Mouse (Mus musculus) urinary bladder, postnatal 4 days (tissue): Measurements from ENCODE around the gene Mmp23.
"Not testable (repeated sequence)": the region's sequence is repeated elsewhere in the genome, so short reads cannot be mapped to it uniquely, and the experiment has no call there.

Experiments
- DNase-seq, 2 experiments: peaks; one replicate each; pipeline ENCODE4 v3.0.0; 2021 to 2022; ENCODE audit warnings: low spot score in 2 of 2

Mmp23 gene

DNA sequence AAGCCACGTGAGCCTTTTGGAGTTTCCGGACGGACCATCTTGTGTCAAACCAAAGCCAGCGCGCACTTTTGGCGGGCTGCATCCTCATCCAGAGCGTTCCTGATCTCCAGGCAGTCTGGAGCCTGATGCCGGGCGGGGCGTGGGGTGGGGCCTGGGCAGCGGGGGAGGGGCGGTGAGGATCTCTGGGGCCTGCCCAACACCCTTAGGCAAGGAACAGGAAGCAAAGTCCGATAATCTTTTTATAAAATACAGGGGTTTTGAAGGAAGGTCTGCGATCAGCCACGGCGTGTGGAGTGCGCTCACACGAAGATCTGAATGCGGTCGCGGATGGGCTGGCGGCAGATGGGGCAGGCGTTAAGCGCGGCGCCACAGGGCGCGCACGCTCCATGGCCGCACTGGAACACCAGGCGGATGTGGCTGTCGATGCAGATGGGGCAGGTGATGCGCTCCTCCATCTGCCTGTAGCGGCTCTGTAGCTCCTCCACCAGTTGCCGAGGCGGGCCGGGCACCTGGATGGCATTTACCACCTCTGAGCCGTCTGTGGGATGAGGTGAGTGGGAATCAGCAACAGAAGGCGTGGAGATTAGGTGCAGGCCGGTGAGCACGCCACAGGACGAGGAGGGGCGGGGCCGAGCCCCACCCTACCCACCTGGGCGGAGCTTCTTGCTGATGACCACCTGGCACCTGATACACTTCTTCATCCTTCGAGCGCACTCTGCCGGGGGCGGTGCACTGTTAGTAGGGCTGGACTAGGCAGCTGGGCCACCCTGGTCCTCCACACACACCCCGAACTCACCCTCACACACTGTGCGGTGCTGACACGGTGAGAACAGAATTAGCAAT lies 1.5 kb upstream of the Mmp23 start:
- peak; percentile 67 to 73 for DNase-seq

DNA sequence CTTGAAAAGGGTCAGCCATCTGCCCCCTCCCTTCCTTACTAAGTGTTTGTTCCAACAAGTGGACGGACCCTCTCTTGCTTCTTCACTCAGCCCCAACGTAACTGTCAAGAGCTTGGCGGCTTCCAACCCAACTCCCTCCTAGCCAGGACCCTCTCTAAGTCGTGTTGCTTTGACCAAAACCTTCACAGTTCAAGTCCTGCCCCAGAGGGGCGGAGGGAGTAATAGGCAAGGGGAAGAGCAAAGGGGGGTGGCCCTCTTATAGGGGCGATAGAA lies 935 bp upstream of the Mmp23 start:
- no peak for DNase-seq

DNA sequence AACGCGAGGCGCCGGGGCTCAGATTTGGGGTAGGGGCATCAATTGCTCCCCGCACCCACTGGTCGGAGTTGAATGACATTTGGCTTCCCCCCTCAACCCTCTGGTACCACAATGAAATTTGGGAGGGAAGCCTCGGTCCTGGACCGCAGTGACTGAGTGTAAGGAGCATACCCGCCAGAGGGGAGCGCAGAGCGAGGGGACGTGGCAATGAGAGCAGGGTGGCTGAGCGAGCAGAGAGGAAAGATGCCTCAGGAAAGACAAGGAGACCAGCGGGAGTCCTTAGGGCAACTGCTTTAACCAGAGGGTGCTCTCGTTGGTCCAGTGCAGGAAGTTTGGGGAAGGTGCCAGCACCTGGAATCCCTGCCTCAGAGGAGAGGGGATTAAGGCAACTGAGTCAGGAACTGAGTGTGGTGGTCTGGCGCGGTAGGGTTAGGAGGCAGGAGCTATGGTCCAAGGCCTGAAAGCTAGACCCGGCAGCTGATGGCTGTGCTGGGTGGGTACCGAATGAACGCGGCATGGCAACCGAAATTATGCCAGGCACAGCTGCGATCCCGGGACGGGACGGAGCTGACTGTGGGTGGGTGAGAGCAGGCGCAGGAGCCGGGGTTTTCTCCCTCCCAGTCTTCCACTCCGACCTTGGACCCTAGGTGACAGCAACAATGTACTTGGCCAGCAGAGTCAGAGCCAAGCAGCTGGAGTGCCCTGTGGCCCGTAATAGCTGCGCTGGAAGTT lies 433 bp upstream of the Mmp23 start:
- peak in 1 of 2 experiments; percentile 66 for DNase-seq

DNA sequence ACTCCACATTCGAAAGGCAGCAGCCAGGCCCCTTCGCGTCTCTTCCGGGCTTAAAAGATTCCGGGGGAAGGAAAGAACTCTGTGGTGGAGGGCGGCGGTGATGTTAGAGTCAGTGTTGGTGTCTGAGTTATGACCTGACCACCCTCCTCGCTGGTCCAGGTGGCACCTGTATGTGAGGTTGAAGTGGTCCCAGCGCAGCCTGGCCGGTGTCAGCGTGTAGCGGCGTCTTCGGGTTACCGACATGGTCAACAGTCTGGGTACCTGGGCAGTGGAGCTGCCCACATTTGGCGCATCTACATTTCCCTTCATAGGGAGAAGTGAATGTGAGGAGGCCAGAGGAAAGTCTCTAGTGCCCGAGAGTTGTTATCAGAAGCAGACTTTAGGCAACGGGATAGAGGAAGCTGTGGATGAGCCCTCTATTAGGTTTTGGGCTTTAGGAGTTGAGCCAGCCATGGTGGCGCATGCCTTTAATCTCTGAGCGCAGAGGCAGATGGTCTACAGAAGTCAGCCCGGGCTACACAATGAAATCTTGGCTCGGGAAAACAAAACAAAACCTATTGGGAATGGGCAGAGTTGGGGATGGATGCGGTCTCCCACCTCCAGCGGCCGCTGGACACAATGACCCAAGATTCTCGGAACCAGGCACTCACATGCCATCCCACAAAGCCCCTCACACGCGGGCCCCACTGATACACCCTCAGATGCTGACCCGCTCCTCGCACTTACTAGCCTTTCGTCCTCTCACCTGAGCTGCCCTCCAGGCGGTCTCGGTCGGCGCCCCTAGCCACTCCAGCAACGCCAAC lies 700 bp downstream of the Mmp23 start:
- DNase-seq, result no peak

DNA sequence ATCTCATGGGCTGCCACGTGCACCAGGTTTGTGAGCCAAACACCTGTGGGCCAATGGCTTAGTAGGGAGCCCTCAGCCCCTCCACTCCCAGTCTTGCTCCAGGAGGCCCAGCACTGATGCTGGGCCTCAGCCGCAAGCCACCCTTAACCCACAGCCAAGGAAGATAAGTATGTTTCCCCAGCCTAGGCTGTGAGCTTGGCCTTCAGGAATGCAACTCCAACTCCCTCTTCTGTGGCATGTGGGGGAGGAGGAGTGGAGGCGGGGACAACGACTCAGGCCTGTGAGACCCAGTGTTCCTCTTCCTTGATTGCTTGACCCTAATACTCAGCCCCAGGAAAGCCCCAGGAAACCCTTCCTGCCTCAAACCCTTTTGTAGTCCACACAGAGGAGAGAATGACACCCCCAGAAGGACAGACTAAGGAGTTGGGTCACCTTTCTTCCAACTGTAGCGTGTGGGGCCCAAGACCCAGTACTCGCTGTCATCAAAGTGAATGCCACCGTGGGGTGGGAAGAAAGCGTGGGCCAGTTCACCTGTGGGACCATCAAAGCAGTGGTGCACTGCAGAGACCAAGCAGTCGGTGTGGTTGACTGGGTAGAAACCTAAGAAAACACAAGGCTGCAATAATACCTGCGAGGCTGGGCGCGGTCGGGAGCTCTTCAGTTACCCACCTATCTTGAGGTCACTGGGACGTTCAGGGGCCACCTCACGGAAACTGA lies 1.5 kb downstream of the Mmp23 start:
- DNase-seq, result peak; percentile 69 to 72

DNA sequence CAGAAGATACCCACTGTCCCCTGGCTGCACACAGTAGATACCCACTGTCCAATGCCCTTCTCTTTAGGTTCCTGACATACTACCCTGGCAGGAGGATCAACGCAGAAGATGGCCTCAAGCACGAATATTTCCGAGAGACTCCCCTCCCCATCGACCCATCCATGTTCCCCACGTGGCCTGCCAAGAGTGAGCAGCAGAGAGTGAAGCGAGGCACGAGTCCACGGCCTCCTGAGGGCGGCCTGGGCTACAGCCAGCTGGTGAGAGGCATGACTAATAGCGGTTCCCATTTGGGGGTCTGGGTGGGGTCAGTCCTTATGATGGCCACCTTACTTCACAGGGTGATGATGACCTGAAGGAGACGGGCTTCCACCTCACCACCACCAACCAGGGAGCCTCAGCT lies 3.8 kb downstream of the Mmp23 start:
- DNase-seq, result peak in 1 of 2 experiments; percentile 59

DNA sequence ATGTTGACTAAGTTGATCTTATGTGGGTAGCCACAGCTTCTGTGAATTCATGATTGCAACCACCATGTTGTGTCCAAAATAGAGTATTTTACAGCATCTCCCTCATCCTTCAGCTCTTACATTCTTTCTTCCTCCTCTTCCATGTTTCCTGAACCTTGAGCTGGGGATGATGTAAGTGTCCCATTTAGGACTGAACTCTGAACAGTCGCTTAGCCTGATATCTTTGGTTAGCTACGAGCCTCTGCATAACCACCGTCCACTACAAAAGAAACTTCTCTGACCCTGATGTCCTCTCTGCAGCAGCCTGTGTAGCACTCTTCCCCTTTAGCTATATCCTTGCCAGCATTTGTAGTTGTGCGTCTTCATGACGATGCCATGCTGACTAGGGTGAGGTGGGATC lies 7.5 kb downstream of the Mmp23 start:
- DNase-seq, result no peak

DNA sequence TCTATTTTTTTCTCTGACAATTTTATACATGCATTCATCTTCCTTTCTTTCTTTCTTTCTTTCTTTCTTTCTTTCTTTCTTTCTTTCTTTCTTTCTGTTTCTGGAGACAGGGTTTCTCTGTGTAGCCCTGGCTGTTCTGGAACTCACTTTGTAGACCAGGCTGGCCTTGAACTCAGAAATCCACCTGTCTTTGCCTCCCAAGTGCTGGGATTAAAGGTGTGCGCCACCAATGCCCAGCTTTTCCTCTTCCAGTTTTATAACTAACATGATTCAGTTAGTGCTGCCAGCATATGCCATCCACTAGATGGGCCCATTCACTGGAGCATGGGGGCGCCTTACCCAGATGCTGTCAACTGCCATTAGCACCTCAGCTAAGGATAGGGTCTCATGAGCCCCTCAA lies 7.9 kb downstream of the Mmp23 start, which contains the start of gene Gm10563:
Gm10563 (minus strand) TSS at position 101 of the 400 bp plus-strand sequence.
- not testable (repeated sequence) for DNase-seq

DNA sequence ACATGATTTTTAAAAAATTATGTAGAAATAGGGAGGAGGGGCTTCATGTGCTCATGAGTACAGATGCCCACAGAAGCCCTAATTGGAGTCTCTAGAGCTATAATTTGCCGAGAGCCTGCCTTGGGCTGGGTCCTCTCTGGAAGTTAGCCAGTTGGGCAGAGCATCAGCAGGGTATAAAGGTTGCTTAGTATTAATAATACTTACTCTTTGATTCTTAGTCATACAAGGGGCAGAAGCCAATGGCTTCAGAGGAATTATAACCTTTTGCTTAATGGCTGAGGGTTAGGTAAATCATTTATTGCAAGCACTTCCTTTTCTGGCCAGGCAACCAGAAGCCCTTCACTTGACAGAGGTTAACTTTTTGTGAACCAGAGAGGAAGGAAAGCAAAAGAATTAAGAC lies 9.7 kb downstream of the Mmp23 start:
- DNase-seq, result no peak

DNA sequence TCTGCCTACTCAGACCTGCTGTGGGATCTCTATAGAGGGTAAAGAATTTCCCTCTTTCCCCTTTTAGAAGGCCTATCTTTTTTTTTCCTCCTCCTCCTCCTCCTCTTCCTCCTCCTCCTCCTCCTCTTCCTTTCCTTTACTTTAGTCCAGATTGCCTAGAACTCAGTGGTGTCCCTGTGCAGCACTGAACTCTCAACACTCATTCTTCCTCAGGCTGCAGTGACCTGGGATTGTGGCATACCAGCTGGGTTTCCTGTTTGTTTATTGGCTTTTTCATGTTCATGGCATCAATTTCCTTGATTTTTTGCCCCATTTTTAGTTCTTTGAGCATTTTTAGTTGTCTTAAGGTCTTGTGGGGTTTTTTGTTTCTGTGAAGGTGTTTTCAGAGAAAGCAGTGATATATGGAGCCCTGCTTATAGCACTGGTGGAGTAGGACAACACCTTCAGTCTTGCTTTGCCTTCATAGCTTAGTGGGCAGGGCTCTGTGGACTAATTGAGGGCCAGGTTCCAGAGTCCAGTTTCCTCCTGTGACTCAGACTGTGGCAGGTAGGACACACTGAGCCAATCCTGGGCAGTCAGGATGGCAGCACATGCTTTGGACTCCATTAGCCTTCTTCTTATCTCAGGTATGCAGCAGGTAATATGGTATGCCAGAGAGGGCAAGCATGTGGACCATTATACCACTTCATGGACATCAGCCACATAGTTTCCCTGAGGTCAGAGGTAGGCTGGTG lies 17.3 kb downstream of the Mmp23 start:
- no peak for DNase-seq

DNA sequence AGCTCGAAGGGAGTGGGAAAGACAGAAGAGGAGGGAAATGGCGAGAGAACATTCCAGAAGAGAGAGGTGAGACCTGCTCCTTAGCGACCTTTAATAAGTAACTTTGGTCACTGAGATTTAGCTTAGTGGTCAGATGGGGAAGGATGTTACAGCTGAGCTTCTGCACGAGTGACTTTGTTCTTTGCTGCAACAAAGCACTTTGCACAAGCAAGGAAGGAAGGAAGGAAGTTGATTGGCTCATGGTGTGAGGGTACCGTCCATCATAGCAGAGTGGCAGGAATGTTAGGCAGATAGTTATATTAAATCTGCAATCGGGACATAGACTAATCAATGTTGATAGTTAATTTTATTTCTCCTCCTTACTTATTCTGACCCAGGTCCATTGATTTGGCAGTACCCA lies 22.9 kb downstream of the Mmp23 start:
- DNase-seq, result no peak

DNA sequence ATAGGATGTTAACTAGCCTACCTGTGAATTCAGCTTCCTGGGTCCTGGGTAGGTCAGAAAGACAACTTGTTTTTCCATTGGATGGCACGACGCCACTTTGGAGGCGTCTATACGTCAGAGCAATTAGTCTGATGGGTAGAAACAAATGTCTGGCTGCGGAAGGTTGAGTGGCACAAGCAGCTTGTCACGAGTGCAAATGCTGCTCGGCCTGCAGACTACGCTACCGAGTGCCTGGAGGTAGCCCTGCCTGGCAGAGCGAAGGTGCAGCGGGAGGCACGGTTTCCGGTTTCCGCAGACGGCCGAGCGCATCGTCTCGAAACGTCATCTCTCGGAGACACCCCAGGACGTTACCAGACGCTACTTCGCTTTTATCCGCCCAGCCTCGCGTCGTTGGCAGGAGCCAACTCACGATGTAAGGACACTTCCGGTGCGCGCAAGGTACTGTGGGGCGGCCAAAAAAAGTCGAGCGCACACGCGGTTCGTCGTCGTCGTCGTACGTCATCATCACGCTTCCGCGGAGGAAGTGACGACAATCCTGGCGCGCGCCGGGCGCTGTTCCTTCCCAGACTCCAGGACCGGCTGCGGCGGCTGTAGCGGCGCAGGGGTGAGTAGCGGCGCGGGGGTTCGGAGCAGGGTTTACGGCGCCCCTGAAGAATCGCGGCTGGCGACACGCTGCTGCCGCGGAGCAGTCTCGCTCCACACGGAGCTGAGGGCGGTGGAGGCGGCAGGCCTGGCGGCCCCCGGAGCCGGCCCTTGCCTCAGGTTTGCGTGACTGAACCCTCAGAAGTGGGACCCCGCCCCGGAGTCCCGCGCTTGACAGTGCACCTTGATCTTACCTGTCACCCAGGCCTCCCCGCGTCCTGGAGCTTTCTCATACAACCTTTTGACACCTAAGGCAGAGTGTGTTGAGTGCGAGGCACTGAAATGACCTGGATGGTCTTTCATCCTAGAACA lies 28.6 kb downstream of the Mmp23 start, which contains the start of gene Cdk11b:
Cdk11b (plus strand) TSS at position 517 of the 954 bp plus-strand sequence.
- DNase-seq, result peak; percentile 94 to 95

DNA sequence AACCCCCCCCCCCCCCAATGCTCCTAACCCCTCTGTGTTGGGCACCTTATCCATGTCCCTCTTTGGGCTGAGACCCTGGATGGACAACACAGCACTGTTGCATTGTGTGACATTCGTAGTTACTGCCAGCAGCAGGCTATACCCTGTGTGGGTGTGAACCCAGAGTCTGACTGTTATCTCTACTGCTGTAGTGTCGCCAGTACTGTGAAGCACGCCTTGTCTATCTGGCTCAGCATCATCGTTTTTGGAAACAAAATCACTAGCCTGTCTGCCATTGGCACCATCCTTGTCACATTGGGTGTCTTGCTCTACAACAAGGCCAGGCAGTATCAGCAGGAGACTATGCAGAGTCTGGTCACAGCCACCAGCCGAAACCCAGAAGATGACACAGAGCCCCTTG lies 34.9 kb downstream of the Mmp23 start:
- DNase-seq, result no peak

DNA sequence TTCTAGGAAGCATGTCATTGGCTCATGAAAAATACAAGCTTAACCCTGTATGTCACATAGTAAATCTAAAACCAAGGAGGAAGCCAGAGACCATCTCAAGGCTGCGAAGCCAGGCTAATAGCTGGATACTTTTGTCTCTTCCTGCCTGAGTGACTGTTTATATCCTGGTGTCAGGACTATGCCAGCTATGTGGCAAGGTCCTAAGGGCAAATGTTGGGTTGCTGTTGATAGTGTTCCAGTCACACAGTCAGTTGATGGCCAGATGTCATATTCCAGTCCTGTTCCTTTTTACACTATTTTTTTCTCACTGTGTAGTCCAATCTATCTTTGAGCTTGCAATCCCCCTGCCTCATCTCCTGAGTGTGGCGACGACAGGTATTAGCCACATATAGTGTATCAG lies 39.9 kb downstream of the Mmp23 start:
- DNase-seq, result no peak

DNA sequence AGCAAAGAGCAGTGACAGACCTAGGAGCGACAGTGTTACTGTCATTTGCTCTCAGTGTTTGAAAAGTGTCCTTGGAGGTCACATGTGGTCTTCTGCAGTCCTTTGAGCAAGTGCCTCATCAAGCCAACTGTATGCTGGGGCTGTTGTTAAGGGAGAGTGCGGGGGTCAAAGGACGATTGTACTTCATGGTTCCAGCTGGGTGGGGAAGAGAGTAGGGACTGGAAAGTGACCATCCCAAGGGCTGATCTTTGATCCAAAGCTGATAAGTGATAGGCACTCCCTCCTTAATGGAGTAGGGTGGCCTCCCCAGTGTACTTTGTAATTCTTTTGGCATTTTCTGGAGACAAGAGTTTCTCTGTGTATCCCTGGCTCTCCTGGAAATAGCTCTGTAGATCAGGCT lies 41.3 kb downstream of the Mmp23 start:
- no peak for DNase-seq

DNA sequence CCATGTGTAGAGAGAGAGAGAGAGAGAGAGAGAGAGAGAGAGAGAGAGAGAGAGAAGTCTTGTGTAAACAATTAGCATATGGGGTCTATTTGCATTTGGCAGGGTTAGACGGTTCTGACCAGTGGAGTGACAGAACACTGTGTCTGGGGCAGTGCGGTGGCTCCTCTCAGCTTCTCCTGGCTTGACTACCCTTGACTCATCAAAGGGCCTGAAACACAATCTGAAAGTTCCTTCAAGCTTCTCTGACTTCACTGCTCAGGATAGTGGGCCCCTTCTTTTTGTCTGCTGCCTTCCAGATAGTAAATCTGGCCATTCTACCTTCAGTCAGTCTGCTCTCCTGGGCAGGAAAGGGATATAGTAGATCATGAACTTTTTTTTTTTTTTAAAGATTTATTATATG lies 46.4 kb downstream of the Mmp23 start:
- DNase-seq, result no peak

DNA sequence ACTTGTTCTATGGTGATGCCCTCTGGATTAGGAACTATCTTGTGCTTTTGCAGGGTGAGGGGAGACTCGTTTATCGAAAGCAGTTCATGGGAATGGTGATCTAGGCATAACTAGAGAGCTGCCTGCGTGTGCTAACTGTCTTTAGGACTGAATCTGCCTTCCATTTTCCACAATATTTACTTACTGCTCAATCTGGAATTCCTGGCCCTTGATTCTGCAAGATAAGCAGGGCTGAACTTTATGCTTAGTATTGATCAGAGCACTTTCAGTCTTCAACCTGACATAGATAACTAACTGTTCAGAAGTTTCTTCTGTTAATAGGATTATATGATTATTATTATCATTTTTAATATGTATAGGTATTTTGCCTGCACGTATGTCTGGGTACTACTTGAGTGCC lies 48.1 kb downstream of the Mmp23 start:
- no peak for DNase-seq

DNA sequence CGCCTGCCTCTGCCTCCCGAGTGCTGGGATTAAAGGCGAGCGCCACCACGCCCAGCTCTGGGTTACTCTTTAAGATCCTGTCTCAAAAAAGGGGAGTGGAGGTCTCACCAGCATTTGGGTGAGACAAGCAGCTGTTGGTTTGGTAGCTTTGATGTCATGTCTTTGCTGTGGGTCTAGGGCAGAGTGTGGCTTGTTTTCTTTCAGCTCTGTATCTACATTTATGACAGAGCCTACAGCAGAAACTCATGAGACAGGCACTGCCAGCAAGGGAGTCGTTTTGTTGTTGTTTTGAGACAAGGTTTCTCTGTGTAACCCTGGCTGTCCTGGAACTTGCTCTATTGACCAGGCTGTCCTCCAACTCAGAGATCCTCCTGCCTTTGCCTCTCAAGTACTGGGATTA lies 49.4 kb downstream of the Mmp23 start:
- no peak for DNase-seq

DNA sequence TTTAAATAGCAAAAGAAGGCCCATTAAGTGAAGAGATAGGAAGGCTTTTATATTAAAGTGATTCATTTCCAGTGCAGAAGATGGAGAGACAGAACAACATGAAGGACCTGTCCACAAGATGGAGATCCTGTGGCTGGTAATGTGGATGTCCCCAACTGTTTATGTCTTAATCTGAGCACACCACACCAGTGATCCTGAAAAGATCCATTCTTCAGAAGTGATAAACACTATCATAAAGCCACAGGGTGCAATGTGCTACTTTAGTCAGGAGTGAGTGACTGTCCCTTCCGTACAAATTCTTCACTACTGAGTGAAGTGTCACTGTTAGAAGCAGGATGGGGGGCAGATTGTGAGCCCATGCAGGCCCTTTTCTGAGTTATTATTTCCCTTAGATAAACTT lies 50.4 kb downstream of the Mmp23 start:
- no peak for DNase-seq

DNA sequence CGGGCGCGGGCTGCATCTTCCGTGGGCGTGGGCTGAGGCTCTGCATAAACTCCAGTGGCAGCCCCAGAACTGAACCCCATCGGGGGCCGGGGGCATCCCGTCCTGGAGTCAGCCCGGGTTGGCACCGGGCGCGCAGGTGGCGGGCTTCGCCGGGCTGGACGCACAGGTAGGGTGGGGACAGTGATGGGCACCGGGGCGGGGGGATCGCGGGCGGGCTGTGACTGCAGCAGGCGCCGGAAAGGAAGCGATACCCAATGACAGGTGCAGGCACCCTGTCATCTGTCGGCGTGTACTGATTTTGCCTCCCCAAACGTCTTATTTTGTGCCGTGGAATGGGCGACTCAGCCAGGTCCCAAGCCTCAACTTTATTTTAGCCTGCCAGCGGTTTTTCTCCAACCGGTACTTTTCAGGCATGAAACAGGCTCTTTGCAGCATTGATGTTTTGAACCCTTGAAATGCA lies 51.2 kb downstream of the Mmp23 start:
- no peak for DNase-seq
